Mouse (Mus musculus) stomach, postnatal 0 days (tissue): Measurements from ENCODE around the gene Abat.

ENCODE experiments used
- CTCF ChIP-seq: IDR thresholded peaks from 2 replicates; pipeline ENCODE4 v1.5.1; 2016; ENCODE audit warnings: antibody characterized with exemption, low read depth, mild to moderate bottlenecking, moderate library complexity
- EP300 ChIP-seq: optimal IDR thresholded peaks from 2 replicates; pipeline ENCODE3; 2016; ENCODE audit warnings: antibody characterized with exemption

- TF ChIP-seq CTCF (peak; percentile 97), EP300 (no peak)
These were observed 19.0 kb upstream of the Abat start for GRCm38 (mm10) chr16:8494268-8494667.
